Mouse (Mus musculus): ENCODE measurements at regions not wholly inside any gene's neighbourhood (a gene's known extent, or its start where the extent isn't known, plus 50 kb on each side); places are given as distances from the start of the nearest gene placed in this dataset.

GRCm38 (mm10) chr14:99796293-99796692 is 488.2 kb downstream of the Klf12 start:
- H3K27me3 ChIP-seq (ENCODE audit: control insufficient read depth, insufficient read depth, low read length) = no peaks in the 10 kb centered on the region
- H3K36me3 ChIP-seq (ENCODE audit: control insufficient read depth, insufficient read depth, low read length) = no peaks in the 10 kb centered on the region
- H3K9ac ChIP-seq (ENCODE audit: low read length) = no peak overlapping the region
- no peak overlapping the region for H3K4me3 ChIP-seq (ENCODE audit: low read depth, low read length)
- H3K4me1 ChIP-seq (ENCODE audit: control insufficient read depth, insufficient read depth, low read length) = no peaks in the 10 kb centered on the region
- H3K4me2 ChIP-seq (ENCODE audit: low read depth) = no peak overlapping the region
- ATAC-seq (ENCODE audit: insufficient read depth, low FRiP score, low TSS enrichment) = no peak
- no peaks in the 10 kb centered on the region for H3K9me3 ChIP-seq (ENCODE audit: control insufficient read depth, low read length)
- whole genome bisulfite sequencing = 85% methylated on average over 4 of the region's 4 CpGs
- H3K27ac ChIP-seq (ENCODE audit: low read depth, low read length) = no peak overlapping the region
- DNase-seq (ENCODE audit: low spot score) = no peak

GRCm38 (mm10) chr14:99806052-99806451 is 478.4 kb downstream of the Klf12 start:
- H3K4me1 ChIP-seq (ENCODE audit: control insufficient read depth, insufficient read depth, low read length) = no peaks in the 10 kb centered on the region
- H3K4me3 ChIP-seq (ENCODE audit: low read depth, low read length) = no peak overlapping the region
- H3K36me3 ChIP-seq (ENCODE audit: control insufficient read depth, insufficient read depth, low read length) = no peaks in the 10 kb centered on the region
- no peak for DNase-seq (ENCODE audit: low spot score)
- no peak overlapping the region for H3K4me2 ChIP-seq (ENCODE audit: low read depth)
- no peaks in the 10 kb centered on the region for H3K27me3 ChIP-seq (ENCODE audit: control insufficient read depth, insufficient read depth, low read length)
- 53% methylated on average over 1 of the region's 1 CpGs for WGBS
- ATAC-seq (ENCODE audit: insufficient read depth, low FRiP score, low TSS enrichment) = no peak
- H3K9me3 ChIP-seq (ENCODE audit: control insufficient read depth, low read length) = no peaks in the 10 kb centered on the region
- H3K27ac ChIP-seq (ENCODE audit: low read depth, low read length) = no peak overlapping the region
- no peak overlapping the region for H3K9ac ChIP-seq (ENCODE audit: low read length)

- 75% methylated on average over 5 of the region's 5 CpGs for WGBS
- H3K36me3 ChIP-seq (ENCODE audit: control insufficient read depth, insufficient read depth, low read length) = no peaks in the 10 kb centered on the region
- no peak overlapping the region for H3K9ac ChIP-seq (ENCODE audit: low read length)
- no peak overlapping the region for H3K27ac ChIP-seq (ENCODE audit: low read depth, low read length)
- no peak overlapping the region for H3K4me3 ChIP-seq (ENCODE audit: low read depth, low read length)
- ATAC-seq (ENCODE audit: insufficient read depth, low FRiP score, low TSS enrichment) = no peak
- H3K4me1 ChIP-seq (ENCODE audit: control insufficient read depth, insufficient read depth, low read length) = no peaks in the 10 kb centered on the region
- DNase-seq (ENCODE audit: low spot score) = no peak
- H3K4me2 ChIP-seq (ENCODE audit: low read depth) = no peak overlapping the region
- no peaks in the 10 kb centered on the region for H3K27me3 ChIP-seq (ENCODE audit: control insufficient read depth, insufficient read depth, low read length)
- no peaks in the 10 kb centered on the region for H3K9me3 ChIP-seq (ENCODE audit: control insufficient read depth, low read length)
Measured at GRCm38 (mm10) chr14:99806599-99806998, 477.9 kb downstream of the Klf12 start.

- H3K9me3 ChIP-seq (ENCODE audit: control insufficient read depth, low read length) = no peaks in the 10 kb centered on the region
- ATAC-seq (ENCODE audit: insufficient read depth, low FRiP score, low TSS enrichment) (no peak), DNase-seq (ENCODE audit: low spot score) (no peak)
- WGBS = 88% methylated on average over 6 of the region's 6 CpGs
- H3K4me2 ChIP-seq (ENCODE audit: low read depth) = no peak overlapping the region
- no peaks in the 10 kb centered on the region for H3K36me3 ChIP-seq (ENCODE audit: control insufficient read depth, insufficient read depth, low read length)
- no peak overlapping the region for H3K9ac ChIP-seq (ENCODE audit: low read length)
- no peak overlapping the region for H3K4me3 ChIP-seq (ENCODE audit: low read depth, low read length)
- no peaks in the 10 kb centered on the region for H3K27me3 ChIP-seq (ENCODE audit: control insufficient read depth, insufficient read depth, low read length)
- H3K4me1 ChIP-seq (ENCODE audit: control insufficient read depth, insufficient read depth, low read length) = no peaks in the 10 kb centered on the region
- H3K27ac ChIP-seq (ENCODE audit: low read depth, low read length) = no peak overlapping the region
Measured at GRCm38 (mm10) chr14:99812741-99813485, 471.6 kb downstream of the Klf12 start.

Data from neural tube, embryonic 11.5 days (tissue).